Mouse (Mus musculus) midbrain, embryonic 13.5 days (tissue): ENCODE data around the gene Adrm1. TPM values are rescaled to one million over a fixed set of nuclear protein-coding genes. Genes with fewer than 3 reads are reported as not detected.

Experiments used
- ATAC-seq: fragments of 200-750 bp; cut with Nextera tagmentation; 2 replicates; pipeline ENCODE4 v1.8.0; 2017; ENCODE audit warnings: mild to moderate bottlenecking, moderate TSS enrichment, moderate library complexity
- H3K27ac ChIP-seq: fragments of 300-500 bp; sonication (generic); 2 replicates; pipeline ENCODE4 v1.5.1; 2015; ENCODE audit warnings: inconsistent platforms, mild to moderate bottlenecking, moderate library complexity
- H3K27me3 ChIP-seq: fragments of 300-500 bp; sonication (generic); 2 replicates; pipeline ENCODE4 v1.6.1; 2015; ENCODE audit warnings: mild to moderate bottlenecking, inconsistent platforms
- H3K36me3 ChIP-seq: fragments of 300-500 bp; sonication (generic); 2 replicates; pipeline ENCODE4 v1.6.1; 2015; ENCODE audit warnings: mild to moderate bottlenecking, inconsistent platforms
- H3K4me1 ChIP-seq: fragments of 300-500 bp; sonication (generic); replicated peaks from 2 replicates; pipeline ENCODE4 v1.6.1; 2015; ENCODE audit warnings: inconsistent platforms
- H3K4me2 ChIP-seq: fragments of 300-500 bp; sonication (generic); replicated peaks from 2 replicates; pipeline ENCODE4 v1.6.1; 2015; ENCODE audit warnings: moderate library complexity, mild to moderate bottlenecking, inconsistent platforms
- H3K4me3 ChIP-seq: fragments of 300-500 bp; sonication (generic); replicated peaks from 2 replicates; pipeline ENCODE4 v1.5.1; 2015; ENCODE audit warnings: mild to moderate bottlenecking, inconsistent platforms
- H3K9ac ChIP-seq: fragments of 300-500 bp; sonication (generic); replicated peaks from 2 replicates; pipeline ENCODE4 v1.6.1; 2015; ENCODE audit warnings: mild to moderate bottlenecking, inconsistent platforms
- H3K9me3 ChIP-seq: fragments of 300-500 bp; sonication (generic); 2 replicates; pipeline ENCODE4 v1.6.1; 2016; ENCODE audit warnings: mild to moderate bottlenecking, inconsistent platforms
- WGBS: fragments of 180-500 bp; shearing (Covaris S2); methylation state at CpG from one replicate; pipeline ENCODE4 v1.1.7; 2015; 5-methylcytosine and 5-hydroxymethylcytosine counted together
- microRNA-seq: library from miRNA; unstranded; fragments of <30 nt; microRNA quantifications from one replicate; pipeline ENCODE4, GENCODE M21; 2016
- polyA plus RNA-seq: library from polyadenylated mRNA; unstranded; fragments of >200 nt; fragmentation: Nextera tagmentation; extraction: Ambion mirVana; gene quantifications from 2 replicates; pipeline ENCODE4 v1.2.1, GENCODE M21; 2015

Adrm1 gene
- polyA plus RNA-seq, 1 experiment from 2014 or later: 213 TPM

- Histone ChIP-seq H3K27ac (no peak overlapping the region), H3K36me3 (no peaks in the 10 kb centered on the region), H3K9ac (0 out of 2 replicates have a peak overlapping the region, but pooled peaks have one; percentile 28), H3K4me1 (peaks cover 42% of the 10 kb centered on the region), H3K4me3 (no peak overlapping the region), H3K9me3 (no peaks in the 10 kb centered on the region), H3K27me3 (peaks cover 46% of the 10 kb centered on the region), H3K4me2 (no peak overlapping the region)
- ATAC-seq: no peak
- WGBS: 21% methylated on average over 6 of the region's 6 CpGs
Measured at GRCm38 (mm10) chr2:180222250-180222649, 51.0 kb downstream of the Adrm1 start.

DNA sequence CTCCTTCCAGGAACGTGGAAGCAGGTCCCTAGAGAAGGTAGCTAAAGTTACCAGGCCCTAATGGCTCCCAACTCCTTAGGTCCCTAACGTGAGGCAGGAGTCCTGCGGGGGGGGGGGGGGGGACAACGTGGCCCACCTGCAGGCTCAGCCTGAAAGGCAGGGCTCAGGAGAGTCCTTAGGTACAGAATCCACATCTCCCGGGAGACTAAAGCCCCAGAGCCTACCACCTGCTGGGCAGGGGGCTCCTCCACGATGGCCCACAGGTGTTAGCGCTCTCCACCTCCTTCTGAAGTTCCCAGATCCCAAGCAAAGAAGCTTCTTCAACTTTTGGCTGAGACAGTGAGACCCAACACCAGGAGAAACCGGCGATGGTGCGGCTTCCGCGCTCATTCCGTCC, 53.4 kb downstream of the Adrm1 start:
- H3K27ac ChIP-seq: no peak overlapping the region
- H3K9me3 ChIP-seq: no peaks in the 10 kb centered on the region
- WGBS: under 1% methylated on average over 11 of the region's 13 CpGs
- H3K4me3 ChIP-seq: peak overlapping the region; percentile 59
- peaks cover 46% of the 10 kb centered on the region for H3K4me1 ChIP-seq
- no peak overlapping the region for H3K9ac ChIP-seq
- no peak for ATAC-seq
- peaks cover 50% of the 10 kb centered on the region for H3K27me3 ChIP-seq
- H3K36me3 ChIP-seq: no peaks in the 10 kb centered on the region
- H3K4me2 ChIP-seq: peak overlapping the region; percentile 95

DNA sequence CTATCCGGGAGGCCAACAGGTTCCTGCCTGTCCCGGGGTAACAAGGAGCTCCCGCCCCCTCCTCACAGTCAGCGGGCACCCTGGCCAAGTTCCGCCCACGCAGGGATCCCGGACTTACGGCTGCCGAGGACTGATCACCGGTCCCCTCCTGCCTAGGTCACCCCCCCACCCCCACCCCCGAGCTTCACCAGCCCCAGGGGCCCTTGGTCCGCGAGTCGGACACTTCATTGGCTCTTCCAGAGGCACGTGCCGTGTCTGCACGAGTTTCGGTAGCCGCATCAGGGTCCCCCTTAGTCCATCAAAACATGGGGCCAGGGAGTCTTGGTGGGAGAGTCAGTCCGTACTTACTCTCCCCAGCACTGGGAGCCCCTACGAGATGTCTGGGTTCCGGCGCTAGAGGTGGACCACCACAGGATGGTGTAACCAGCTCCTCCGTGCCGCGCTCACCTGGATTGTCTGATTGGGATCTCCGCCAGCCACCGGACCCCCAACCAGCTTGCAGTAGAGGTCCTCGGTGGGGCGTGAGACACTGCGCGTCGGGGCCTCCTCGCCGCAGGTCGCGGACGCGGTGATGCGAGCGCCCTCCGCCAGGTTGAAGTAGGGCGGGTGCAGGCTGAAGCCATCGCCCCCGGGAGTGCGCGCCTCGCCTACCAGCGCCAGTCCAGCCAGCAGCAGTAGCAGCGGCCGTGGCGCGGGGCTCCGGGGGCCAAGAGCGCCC, 53.9 kb downstream of the Adrm1 start:
- ATAC-seq: peak; percentile 22
- WGBS: under 1% methylated on average over 55 of the region's 55 CpGs
- peaks cover 50% of the 10 kb centered on the region for H3K27me3 ChIP-seq

More for the DNA sequence above, 53.9 kb downstream of the Adrm1 start:
- no peaks in the 10 kb centered on the region for H3K9me3 ChIP-seq
- H3K36me3 ChIP-seq: no peaks in the 10 kb centered on the region
- peak overlapping the region; percentile 70 for H3K9ac ChIP-seq
- peak overlapping the region; percentile 59 for H3K4me3 ChIP-seq
- H3K4me2 ChIP-seq: peak overlapping the region; percentile 95
- H3K4me1 ChIP-seq: peaks cover 46% of the 10 kb centered on the region
- no peak overlapping the region for H3K27ac ChIP-seq

Small RNAs within 50 kb of the gene (microRNA-seq; reads per million reads assigned to microRNA genes)
- gene Mir7005: not detected

Other genes with a start within 250 kb of the Adrm1 start
- gene Taf4, start 194.8 kb upstream of the Adrm1 start, polyA plus RNA-seq: 4.1 and 4.5 TPM in 2 replicates
- gene Lsm14b, start 146.5 kb upstream of the Adrm1 start, polyA plus RNA-seq: 20.9 and 24.8 TPM in 2 replicates
- 676 and 705 TPM in 2 replicates for gene Psma7, start 129.1 kb upstream of the Adrm1 start, polyA plus RNA-seq
- gene Ss18l1, start 129.0 kb upstream of the Adrm1 start, polyA plus RNA-seq: 51.2 and 54.8 TPM in 2 replicates
- 37.1 and 37.3 TPM in 2 replicates for gene Mtg2, start 100.9 kb upstream of the Adrm1 start, polyA plus RNA-seq
- 4.4 and 5.1 TPM in 2 replicates for gene Hrh3, start 67.0 kb upstream of the Adrm1 start, polyA plus RNA-seq
- gene Osbpl2, start 52.2 kb upstream of the Adrm1 start, polyA plus RNA-seq: 60.6 and 66.1 TPM in 2 replicates
- gene Lama5, start 54.4 kb downstream of the Adrm1 start, polyA plus RNA-seq: 1.4 and 1.7 TPM in 2 replicates
- gene Rps21, start 85.9 kb downstream of the Adrm1 start, polyA plus RNA-seq: 418 and 448 TPM in 2 replicates
- gene Cables2, start 102.0 kb downstream of the Adrm1 start, polyA plus RNA-seq: 18.2 and 21.6 TPM in 2 replicates
- not detected in 2 replicates for gene Rbbp8nl, start 118.4 kb downstream of the Adrm1 start, polyA plus RNA-seq
- gene Gata5, start 163.2 kb downstream of the Adrm1 start, polyA plus RNA-seq: not detected in 2 replicates